Mouse (Mus musculus): ENCODE results near the gene B3glct. TPM values are rescaled to one million over a fixed set of nuclear protein-coding genes. Genes with fewer than 3 reads are reported as not detected.
A peak's percentile ranks its signal among the peaks of the same experiment; 100 is the strongest.

The B3glct gene
- total and polyA plus RNA-seq, 3 experiments = 12.1 to 14.2 TPM; not detected in 1

- H3K9ac ChIP-seq (ENCODE audit: control insufficient read depth, low read depth, low read length, poor library complexity, severe bottlenecking) = peak overlapping the region; percentile 67
- H3K27me3 ChIP-seq (ENCODE audit: control insufficient read depth in 1 of 2, insufficient read depth in 2 of 2, low read length in 2 of 2) = no peaks in the 10 kb centered on the region
- peak; percentile 73; the same call in 1 of the 2 replicates for TF ChIP-seq POLR2AphosphoS5 (IDR thresholded peaks at IDR 0.05; ENCODE audit: borderline replicate concordance, low read depth, low read length)
- TF ChIP-seq TAL1 (IDR thresholded peaks at IDR 0.05; ENCODE audit: low read length) = no peak
- TF ChIP-seq POLR2A (IDR thresholded peaks at IDR 0.05; ENCODE audit: control insufficient read depth in 1 of 2, insufficient read depth in 1 of 2, low read depth in 1 of 2, low read length in 2 of 2, poor library complexity in 1 of 2) = peak in 1 of 2 experiments; percentile 58; a peak in 1 of 4 replicates
- DNase-seq (ENCODE audit: low read depth, low spot score) = peak; percentile 75
- peaks cover 21 to 32% of the 10 kb centered on the region in 2 experiments for H3K4me1 ChIP-seq (ENCODE audit: control insufficient read depth in 1 of 2, insufficient read depth in 2 of 2, low read length in 2 of 2)
- no peaks in the 10 kb centered on the region for H3K9me3 ChIP-seq (replicated peaks; ENCODE audit: insufficient read depth, low read length)
- H3K4me3 ChIP-seq (ENCODE audit: control insufficient read depth in 1 of 2, insufficient read depth in 1 of 2, low read depth in 2 of 2, low read length in 2 of 2) = peak overlapping the region; percentile 40 to 73
- H3K27ac ChIP-seq (ENCODE audit: control insufficient read depth, low read depth, low read length) = peak overlapping the region; percentile 99
- peaks cover 0 to 36% of the 10 kb centered on the region in 2 experiments; a peak in 2 of 4 replicates for H3K36me3 ChIP-seq (ENCODE audit: control insufficient read depth in 1 of 2, insufficient read depth in 2 of 2, low read length in 2 of 2)
- H3K79me2 ChIP-seq (ENCODE audit: control insufficient read depth, insufficient read depth, low read length, poor library complexity) = peaks cover 3% of the 10 kb centered on the region
These were observed 27.9 kb upstream of the B3glct start for GRCm38 (mm10) chr5:149650179-149650553.

- Histone ChIP-seq H3K27ac (ENCODE audit: control insufficient read depth, low read depth, low read length) (no peak overlapping the region), H3K9ac (ENCODE audit: control insufficient read depth, low read depth, low read length, poor library complexity, severe bottlenecking) (no peak overlapping the region), H3K4me1 (ENCODE audit: control insufficient read depth in 1 of 2, insufficient read depth in 2 of 2, low read length in 2 of 2) (peaks cover 2 to 16% of the 10 kb centered on the region in 2 experiments; a peak in 3 of 4 replicates), H3K9me3 (replicated peaks; ENCODE audit: insufficient read depth, low read length) (no peaks in the 10 kb centered on the region), H3K36me3 (ENCODE audit: control insufficient read depth in 1 of 2, insufficient read depth in 2 of 2, low read length in 2 of 2) (peaks cover 0 to 12% of the 10 kb centered on the region in 2 experiments; a peak in 2 of 4 replicates), H3K79me2 (ENCODE audit: control insufficient read depth, insufficient read depth, low read length, poor library complexity) (no peaks in the 10 kb centered on the region), H3K27me3 (ENCODE audit: control insufficient read depth in 1 of 2, insufficient read depth in 2 of 2, low read length in 2 of 2) (no peaks in the 10 kb centered on the region), H3K4me3 (ENCODE audit: control insufficient read depth in 1 of 2, insufficient read depth in 1 of 2, low read depth in 2 of 2, low read length in 2 of 2) (no peak overlapping the region)
- no peak for DNase-seq (ENCODE audit: low read depth, low spot score)
- TF ChIP-seq USF1 (IDR thresholded peaks at IDR 0.05; ENCODE audit: low read depth, low read length) (no peak), E2F4 (IDR thresholded peaks at IDR 0.05; ENCODE audit: borderline replicate concordance, low read depth, low read length) (no peak), MYC (IDR thresholded peaks at IDR 0.05; ENCODE audit: low read depth, low read length) (no peak), NELFE (IDR thresholded peaks at IDR 0.05; ENCODE audit: low read depth, low read length) (no peak), TAL1 (IDR thresholded peaks at IDR 0.05; ENCODE audit: low read length) (no peak), POLR2AphosphoS5 (IDR thresholded peaks at IDR 0.05; ENCODE audit: borderline replicate concordance, low read depth, low read length) (no peak), BHLHE40 (IDR thresholded peaks at IDR 0.05; ENCODE audit: borderline replicate concordance, low read depth, low read length) (no peak), UBTF (IDR thresholded peaks at IDR 0.05; ENCODE audit: borderline replicate concordance, insufficient read depth, low read depth, low read length) (no peak), ETS1 (IDR thresholded peaks at IDR 0.05; ENCODE audit: low read depth, low read length) (no peak), SMC3 (IDR thresholded peaks at IDR 0.05; ENCODE audit: low read depth, low read length) (no peak), TBP (IDR thresholded peaks at IDR 0.05; ENCODE audit: low read depth, low read length) (no peak), SIN3A (IDR thresholded peaks at IDR 0.05; ENCODE audit: low read length) (no peak), TCF12 (IDR thresholded peaks at IDR 0.05; ENCODE audit: low read depth, low read length) (no peak), KAT2A (conservative IDR thresholded peaks at IDR 0.05; ENCODE audit: low read depth, low read length) (no peak), MAFK (IDR thresholded peaks at IDR 0.05; ENCODE audit: borderline replicate concordance, low read depth, low read length) (no peak), GATA1 (IDR thresholded peaks at IDR 0.05; ENCODE audit: low read depth, low read length) (no peak), ZKSCAN1 (IDR thresholded peaks at IDR 0.05; ENCODE audit: low read depth, low read length) (no peak), HCFC1 (IDR thresholded peaks at IDR 0.05; ENCODE audit: low read depth, low read length) (no peak), RCOR1 (IDR thresholded peaks at IDR 0.05; ENCODE audit: low read depth, low read length) (no peak), EP300 (IDR thresholded peaks at IDR 0.05; ENCODE audit: low read depth in 1 of 2, low read length in 2 of 2) (no peak)
These were observed 22.4 kb upstream of the B3glct start for GRCm38 (mm10) chr5:149655636-149656035.

Measured in MEL (cell line).